Mouse (Mus musculus): ENCODE measurements around the gene Kcnj6. TPM values are rescaled to one million over a fixed set of nuclear protein-coding genes. Genes with fewer than 3 reads are reported as not detected.

The Kcnj6 gene
- total and polyA plus RNA-seq, 2 experiments from 2014 or later, result 1.5 to 8.7 TPM

GRCm38 (mm10) chr16:94994924-94995323 lies 2.6 kb downstream of the Kcnj6 start:
- H3K4me3 ChIP-seq (ENCODE audit: low read depth, low read length), result peak overlapping the region; percentile 9; the same call in 1 of the 2 replicates
- ATAC-seq (no peak), DNase-seq (no peak)
- no peaks in the 10 kb centered on the region for H3K4me1 ChIP-seq (ENCODE audit: insufficient read depth)
- WGBS, result 45% methylated on average over 4 of the region's 4 CpGs
- H3K27ac ChIP-seq (ENCODE audit: low read depth, low read length), result no peak overlapping the region
- TF ChIP-seq CTCF (IDR thresholded peaks at IDR 0.05; ENCODE audit: low read depth), result no peak
- no peaks in the 10 kb centered on the region for H3K36me3 ChIP-seq (ENCODE audit: insufficient read depth)
- peaks cover 7% of the 10 kb centered on the region; the same call in 1 of the 2 replicates for H3K27me3 ChIP-seq (ENCODE audit: insufficient read depth, low read length)
- H3K9me3 ChIP-seq (ENCODE audit: low read length), result no peaks in the 10 kb centered on the region
- no peak overlapping the region for H3K9ac ChIP-seq
- H3K4me2 ChIP-seq (ENCODE audit: low read depth), result peak overlapping the region; percentile 30

GRCm38 (mm10) chr16:94994148-94994547 lies 3.4 kb downstream of the Kcnj6 start:
- ATAC-seq (no peak), DNase-seq (no peak)
- H3K36me3 ChIP-seq (ENCODE audit: insufficient read depth), result no peaks in the 10 kb centered on the region
- 61% methylated on average over 3 of the region's 3 CpGs for WGBS
- peak overlapping the region; percentile 30; the same call in 1 of the 2 replicates for H3K4me2 ChIP-seq (ENCODE audit: low read depth)
- H3K9me3 ChIP-seq (ENCODE audit: low read length), result no peaks in the 10 kb centered on the region
- peaks cover 7% of the 10 kb centered on the region; the same call in 1 of the 2 replicates for H3K27me3 ChIP-seq (ENCODE audit: insufficient read depth, low read length)
- H3K9ac ChIP-seq, result no peak overlapping the region
- no peak for TF ChIP-seq CTCF (IDR thresholded peaks at IDR 0.05; ENCODE audit: low read depth)
- no peak overlapping the region for H3K27ac ChIP-seq (ENCODE audit: low read depth, low read length)
- H3K4me3 ChIP-seq (ENCODE audit: low read depth, low read length), result no peak overlapping the region
- no peaks in the 10 kb centered on the region for H3K4me1 ChIP-seq (ENCODE audit: insufficient read depth)

GRCm38 (mm10) chr16:94990114-94990513 lies 7.4 kb downstream of the Kcnj6 start:
- no peak overlapping the region for H3K27ac ChIP-seq (ENCODE audit: low read depth, low read length)
- no peaks in the 10 kb centered on the region for H3K27me3 ChIP-seq (ENCODE audit: insufficient read depth, low read length)
- DNase-seq (no peak), ATAC-seq (no peak)
- 78% methylated on average over 2 of the region's 2 CpGs for WGBS
- H3K4me3 ChIP-seq (ENCODE audit: low read depth, low read length), result no peak overlapping the region
- no peaks in the 10 kb centered on the region for H3K36me3 ChIP-seq (ENCODE audit: insufficient read depth)
- TF ChIP-seq CTCF (IDR thresholded peaks at IDR 0.05; ENCODE audit: low read depth), result no peak
- H3K4me2 ChIP-seq (ENCODE audit: low read depth), result no peak overlapping the region
- no peaks in the 10 kb centered on the region for H3K9me3 ChIP-seq (ENCODE audit: low read length)
- H3K9ac ChIP-seq, result no peak overlapping the region
- H3K4me1 ChIP-seq (ENCODE audit: insufficient read depth), result no peaks in the 10 kb centered on the region

GRCm38 (mm10) chr16:94986731-94987130 lies 10.8 kb downstream of the Kcnj6 start:
- Histone ChIP-seq H3K27ac (ENCODE audit: low read depth, low read length) (no peak overlapping the region), H3K4me2 (ENCODE audit: low read depth) (no peak overlapping the region), H3K36me3 (ENCODE audit: insufficient read depth) (no peaks in the 10 kb centered on the region), H3K9ac (no peak overlapping the region), H3K4me3 (ENCODE audit: low read depth, low read length) (no peak overlapping the region), H3K9me3 (ENCODE audit: low read length) (no peaks in the 10 kb centered on the region), H3K4me1 (ENCODE audit: insufficient read depth) (no peaks in the 10 kb centered on the region), H3K27me3 (ENCODE audit: insufficient read depth, low read length) (no peaks in the 10 kb centered on the region)
- 36% methylated on average over 9 of the region's 9 CpGs for WGBS
- no peak for DNase-seq
- ATAC-seq, result no peak
- no peak for TF ChIP-seq CTCF (IDR thresholded peaks at IDR 0.05; ENCODE audit: low read depth)

GRCm38 (mm10) chr16:94984263-94984662 lies 13.2 kb downstream of the Kcnj6 start:
- WGBS, result 100% methylated on average over 3 of the region's 3 CpGs
- H3K9me3 ChIP-seq (ENCODE audit: low read length), result no peaks in the 10 kb centered on the region

GRCm38 (mm10) chr16:94980374-94980773 lies 17.1 kb downstream of the Kcnj6 start:
- ATAC-seq, result no peak
- no peak overlapping the region for H3K4me3 ChIP-seq (ENCODE audit: low read depth, low read length)
- 92% methylated on average over 2 of the region's 2 CpGs for WGBS

More at GRCm38 (mm10) chr16:94984263-94984662, 13.2 kb downstream of the Kcnj6 start:
- Histone ChIP-seq H3K4me2 (ENCODE audit: low read depth) (no peak overlapping the region), H3K27ac (ENCODE audit: low read depth, low read length) (no peak overlapping the region), H3K9ac (no peak overlapping the region), H3K4me1 (ENCODE audit: insufficient read depth) (no peaks in the 10 kb centered on the region), H3K27me3 (ENCODE audit: insufficient read depth, low read length) (no peaks in the 10 kb centered on the region), H3K36me3 (ENCODE audit: insufficient read depth) (no peaks in the 10 kb centered on the region), H3K4me3 (ENCODE audit: low read depth, low read length) (no peak overlapping the region)
- ATAC-seq (no peak), DNase-seq (no peak)
- no peak for TF ChIP-seq CTCF (IDR thresholded peaks at IDR 0.05; ENCODE audit: low read depth)

GRCm38 (mm10) chr16:94979499-94979898 lies 18.0 kb downstream of the Kcnj6 start:
- no peak overlapping the region for H3K27ac ChIP-seq (ENCODE audit: low read depth, low read length)
- H3K9me3 ChIP-seq (ENCODE audit: low read length), result no peaks in the 10 kb centered on the region
- 59% methylated on average over 9 of the region's 9 CpGs for WGBS
- H3K4me3 ChIP-seq (ENCODE audit: low read depth, low read length), result no peak overlapping the region
- no peaks in the 10 kb centered on the region for H3K36me3 ChIP-seq (ENCODE audit: insufficient read depth)
- no peaks in the 10 kb centered on the region for H3K27me3 ChIP-seq (ENCODE audit: insufficient read depth, low read length)
- H3K9ac ChIP-seq, result no peak overlapping the region
- TF ChIP-seq CTCF (IDR thresholded peaks at IDR 0.05; ENCODE audit: low read depth), result no peak
- DNase-seq (no peak), ATAC-seq (no peak)
- no peaks in the 10 kb centered on the region for H3K4me1 ChIP-seq (ENCODE audit: insufficient read depth)
- no peak overlapping the region for H3K4me2 ChIP-seq (ENCODE audit: low read depth)

More at GRCm38 (mm10) chr16:94980374-94980773, 17.1 kb downstream of the Kcnj6 start:
- no peak for TF ChIP-seq CTCF (IDR thresholded peaks at IDR 0.05; ENCODE audit: low read depth)
- Histone ChIP-seq H3K36me3 (ENCODE audit: insufficient read depth) (no peaks in the 10 kb centered on the region), H3K9me3 (ENCODE audit: low read length) (no peaks in the 10 kb centered on the region), H3K4me2 (ENCODE audit: low read depth) (no peak overlapping the region), H3K27ac (ENCODE audit: low read depth, low read length) (no peak overlapping the region), H3K27me3 (ENCODE audit: insufficient read depth, low read length) (no peaks in the 10 kb centered on the region), H3K4me1 (ENCODE audit: insufficient read depth) (no peaks in the 10 kb centered on the region), H3K9ac (no peak overlapping the region)
- no peak for DNase-seq

All from forebrain, postnatal 0 days (tissue).